25 mouse cellular contexts compared by ENCODE assay signal in the genomic region with DNA sequence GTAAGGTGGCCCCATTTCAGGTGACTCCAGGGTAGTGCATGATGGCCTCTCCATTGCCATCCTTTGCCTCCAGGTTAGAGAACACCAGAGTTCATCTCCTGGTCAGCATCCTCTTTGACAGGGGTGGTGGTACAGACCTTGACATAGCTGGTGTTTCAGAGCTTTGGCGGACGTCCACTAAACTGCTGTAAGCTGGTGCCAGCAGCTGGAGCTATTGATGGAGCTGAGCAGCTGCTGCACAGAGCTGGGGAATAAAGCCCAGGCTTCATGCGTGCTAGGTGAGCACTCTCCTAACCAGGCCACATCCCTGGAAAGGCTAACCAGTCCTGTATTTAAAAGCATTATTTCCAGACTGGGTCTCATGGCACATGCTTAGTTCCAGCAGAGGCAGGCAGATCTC. TPM values are rescaled to one million over a fixed set of nuclear protein-coding genes. Genes with fewer than 3 reads are reported as not detected.
A peak's percentile ranks its signal among the peaks of the same experiment; 100 is the strongest.
DNase-seq lines count a peak whose midpoint lies in the region; ATAC-seq lines count a peak whose summit lies in the region.
"Had no signal": no experiment of that assay in that cellular context is flagged by ENCODE, and none has a peak within 500 bp of the region (broad histone marks: within the 10 kb centered on the region; RNA-seq: fewer than 3 reads in every experiment).

No protein-coding gene starts in this region.

- H3K4me3 ChIP-seq in neural tube, embryonic 11.5 days (ENCODE audit: low read depth, low read length): no peak overlapping the region
- no peak overlapping the region for H3K4me3 ChIP-seq in neural tube, embryonic 15.5 days (replicated peaks)
- H3K4me3 ChIP-seq in forebrain, embryonic 11.5 days (ENCODE audit: low read depth, low read length): no peak overlapping the region
- H3K4me3 ChIP-seq: embryonic facial prominence, embryonic 10.5 days; hindbrain, embryonic 12.5 days; limb, embryonic 12.5 days; megakaryocyte, embryonic 14.5 days; midbrain, embryonic 15.5 days had no signal

- peak; percentile 30 for DNase-seq in adrenal gland, adult 2 months
- DNase-seq in adrenal gland, adult 18-20 months (ENCODE audit: low spot score in 2 of 2): no peak
- peak; percentile 9 for DNase-seq in gastrocnemius, postnatal 25 days
- DNase-seq in gastrocnemius, adult 18-20 months (ENCODE audit: low spot score): no peak
- DNase-seq in neural tube, embryonic 11.5 days (ENCODE audit: low spot score): no peak
- DNase-seq in forebrain, embryonic 11.5 days (ENCODE audit: low spot score): no peak
- no peak for DNase-seq in spleen, adult 18-20 months
- DNase-seq: cerebellum, postnatal 10 days; gastrocnemius, postnatal 36 days; kidney, postnatal 36 days; layer of hippocampus, postnatal 36 days; liver, postnatal 0 days; lung, postnatal 14 days had no signal

- no peak overlapping the region for H3K27ac ChIP-seq in neural tube, embryonic 11.5 days (ENCODE audit: low read depth, low read length)
- H3K27ac ChIP-seq in neural tube, embryonic 15.5 days (replicated peaks): no peak overlapping the region
- H3K27ac ChIP-seq in forebrain, embryonic 11.5 days (ENCODE audit: low read depth, low read length): no peak overlapping the region
- H3K27ac ChIP-seq: embryonic facial prominence, embryonic 10.5 days; hindbrain, embryonic 12.5 days; limb, embryonic 12.5 days; midbrain, embryonic 15.5 days had no signal

- ATAC-seq in neural tube, embryonic 11.5 days (ENCODE audit: insufficient read depth, low FRiP score, low TSS enrichment): no peak
- ATAC-seq in neural tube, embryonic 15.5 days (ENCODE audit: low FRiP score): no peak
- no peak for ATAC-seq in forebrain, embryonic 11.5 days (replicated peaks; ENCODE audit: low FRiP score)
- ATAC-seq: CD4-positive, CD25-positive, alpha-beta regulatory T cell, adult 4 months; forebrain, embryonic 16.5 days; intestine, postnatal 0 days; liver, postnatal 0 days; midbrain, embryonic 15.5 days; Patski had no signal

- no peaks in the 10 kb centered on the region for H3K36me3 ChIP-seq in neural tube, embryonic 11.5 days (ENCODE audit: control insufficient read depth, insufficient read depth, low read length)
- H3K36me3 ChIP-seq in neural tube, embryonic 15.5 days: no peaks in the 10 kb centered on the region
- no peaks in the 10 kb centered on the region for H3K36me3 ChIP-seq in forebrain, embryonic 11.5 days (ENCODE audit: control insufficient read depth, insufficient read depth, low read length)
- H3K36me3 ChIP-seq: embryonic facial prominence, embryonic 10.5 days; hindbrain, embryonic 12.5 days; limb, embryonic 12.5 days; midbrain, embryonic 15.5 days had no signal

- H3K9ac ChIP-seq in neural tube, embryonic 11.5 days (ENCODE audit: low read length): peak overlapping the region; percentile 10; the same call in 1 of the 2 replicates
- no peak overlapping the region for H3K9ac ChIP-seq in neural tube, embryonic 15.5 days (replicated peaks)
- no peak overlapping the region for H3K9ac ChIP-seq in forebrain, embryonic 11.5 days (ENCODE audit: low read length)
- H3K9ac ChIP-seq: hindbrain, embryonic 12.5 days; limb, embryonic 12.5 days; liver, postnatal 0 days; midbrain, embryonic 15.5 days had no signal

- no peaks in the 10 kb centered on the region for H3K9me3 ChIP-seq in neural tube, embryonic 11.5 days (ENCODE audit: control insufficient read depth, low read length)
- no peaks in the 10 kb centered on the region for H3K9me3 ChIP-seq in neural tube, embryonic 15.5 days (replicated peaks)
- H3K9me3 ChIP-seq in forebrain, embryonic 11.5 days (ENCODE audit: control insufficient read depth, low read length): no peaks in the 10 kb centered on the region
- H3K9me3 ChIP-seq: embryonic facial prominence, embryonic 10.5 days; hindbrain, embryonic 12.5 days; limb, embryonic 12.5 days; megakaryocyte, embryonic 14.5 days; midbrain, embryonic 15.5 days had no signal

- H3K27me3 ChIP-seq in neural tube, embryonic 11.5 days (ENCODE audit: control insufficient read depth, insufficient read depth, low read length): no peaks in the 10 kb centered on the region
- H3K27me3 ChIP-seq in neural tube, embryonic 15.5 days (replicated peaks): no peaks in the 10 kb centered on the region
- no peaks in the 10 kb centered on the region for H3K27me3 ChIP-seq in forebrain, embryonic 11.5 days (ENCODE audit: control insufficient read depth, insufficient read depth, low read length)
- H3K27me3 ChIP-seq: hindbrain, embryonic 12.5 days; midbrain, embryonic 15.5 days had no signal

- H3K4me2 ChIP-seq in neural tube, embryonic 11.5 days (ENCODE audit: low read depth): no peak overlapping the region
- H3K4me2 ChIP-seq in neural tube, embryonic 15.5 days: no peak overlapping the region
- H3K4me2 ChIP-seq in forebrain, embryonic 11.5 days (ENCODE audit: low read depth, low read length, severe bottlenecking): no peak overlapping the region
- H3K4me2 ChIP-seq: hindbrain, embryonic 12.5 days; limb, embryonic 12.5 days; liver, embryonic 11.5 days; midbrain, embryonic 15.5 days had no signal

- WGBS in neural tube, embryonic 11.5 days: 91% methylated on average over 3 of the region's 3 CpGs
- WGBS in neural tube, embryonic 15.5 days: 90% methylated on average over 3 of the region's 3 CpGs
- 74% methylated on average over 3 of the region's 3 CpGs for WGBS in forebrain, embryonic 11.5 days

- H3K4me1 ChIP-seq in neural tube, embryonic 11.5 days (ENCODE audit: control insufficient read depth, insufficient read depth, low read length): no peaks in the 10 kb centered on the region
- peaks cover 15% of the 10 kb centered on the region; the same call in 1 of the 2 replicates for H3K4me1 ChIP-seq in neural tube, embryonic 15.5 days
- peaks cover 2% of the 10 kb centered on the region; the same call in 1 of the 2 replicates for H3K4me1 ChIP-seq in forebrain, embryonic 11.5 days (replicated peaks; ENCODE audit: control insufficient read depth, insufficient read depth, low read length)

RNA-seq across cellular contexts. Expression of gene Apobec3, which starts 11.0 kb away (rescaled TPM):
- total RNA-seq in adrenal gland, adult 2 months (2021): 10 to 100 TPM; 13.1 to 16.5 TPM
- 5.2 and 6.7 TPM in 2 replicates for polyA plus RNA-seq in adrenal gland, adult 2 months (2012; rRNA removed)
- 10 to 100 TPM; 12.8 to 13.0 TPM for total RNA-seq in adrenal gland, adult 18-20 months (2021)
- total RNA-seq in gastrocnemius, postnatal 25 days (2021): 1 to 10 TPM; 2.3 to 4.0 TPM
- 1 to 10 TPM; 1.6 to 2.3 TPM for total RNA-seq in gastrocnemius, adult 18-20 months (2021)
- polyA plus RNA-seq in neural tube, embryonic 11.5 days (2014; fragmentation: Nextera tagmentation; extraction: Ambion mirVana): 5.4 and 7.3 TPM in 2 replicates
- 4.8 and 44.4 TPM in 2 replicates for polyA plus RNA-seq in neural tube, embryonic 15.5 days (2015; fragmentation: Nextera tagmentation; extraction: Ambion mirVana)
- 10.0 and 10.6 TPM in 2 replicates for polyA plus RNA-seq in forebrain, embryonic 11.5 days (2014; fragmentation: Nextera tagmentation; extraction: Ambion mirVana)

RNA-seq across cellular contexts. Expression of gene Cbx6, which starts 46.0 kb away (rescaled TPM):
- 10 to 100 TPM; 46.2 to 67.3 TPM for total RNA-seq in adrenal gland, adult 2 months (2021)
- polyA plus RNA-seq in adrenal gland, adult 2 months (2012; rRNA removed): 105 and 106 TPM in 2 replicates
- 10 to 100 TPM; 41.0 to 43.1 TPM for total RNA-seq in adrenal gland, adult 18-20 months (2021)
- 10 to 100 TPM; 12.5 to 14.6 TPM for total RNA-seq in gastrocnemius, postnatal 25 days (2021)
- 1 to 10 TPM; 7.0 to 7.8 TPM for total RNA-seq in gastrocnemius, adult 18-20 months (2021)
- polyA plus RNA-seq in neural tube, embryonic 11.5 days (2014; fragmentation: Nextera tagmentation; extraction: Ambion mirVana): 17.3 and 18.0 TPM in 2 replicates
- 53.1 and 64.3 TPM in 2 replicates for polyA plus RNA-seq in neural tube, embryonic 15.5 days (2015; fragmentation: Nextera tagmentation; extraction: Ambion mirVana)
- polyA plus RNA-seq in forebrain, embryonic 11.5 days (2014; fragmentation: Nextera tagmentation; extraction: Ambion mirVana): 31.2 and 32.3 TPM in 2 replicates

RNA-seq across cellular contexts. Expression of gene Npcd, which starts 46.4 kb away (rescaled TPM):
- total RNA-seq in adrenal gland, adult 2 months (2021): 1 to 10 TPM; 1.2 to 2.0 TPM
- 13.4 and 14.6 TPM in 2 replicates for polyA plus RNA-seq in adrenal gland, adult 2 months (2012; rRNA removed)
- under 1 TPM; 0.32 to 0.89 TPM for total RNA-seq in adrenal gland, adult 18-20 months (2021)
- total RNA-seq in gastrocnemius, postnatal 25 days (2021): under 1 TPM in 1 of 2 experiments, not detected in 1; 0.61 TPM
- under 1 TPM in 1 of 2 experiments, not detected in 1; 0.55 TPM for total RNA-seq in gastrocnemius, adult 18-20 months (2021)
- polyA plus RNA-seq in neural tube, embryonic 11.5 days (2014; fragmentation: Nextera tagmentation; extraction: Ambion mirVana): not detected in 2 replicates
- polyA plus RNA-seq in neural tube, embryonic 15.5 days (2015; fragmentation: Nextera tagmentation; extraction: Ambion mirVana): 0.42 and 0.72 TPM in 2 replicates
- polyA plus RNA-seq in forebrain, embryonic 11.5 days (2014; fragmentation: Nextera tagmentation; extraction: Ambion mirVana): not detected in 2 replicates
- polyA plus RNA-seq: CD4-positive, CD25-positive, alpha-beta regulatory T cell, adult 4 months; embryonic facial prominence, embryonic 10.5 days; forebrain, embryonic 16.5 days; intestine, postnatal 0 days; limb, embryonic 12.5 days; liver, embryonic 11.5 days; liver, postnatal 0 days; thymus, postnatal 0 days had no signal

Comparison
In these comparisons a context has a peak if more than half of its experiments do, and no peak if none do; other contexts are left out.
1. DNase-seq: peak in adrenal gland, adult 2 months (single experiment) and gastrocnemius, postnatal 25 days (single experiment); none in adrenal gland, adult 18-20 months (0 of 2), gastrocnemius, adult 18-20 months (single experiment), neural tube, embryonic 11.5 days (single experiment), forebrain, embryonic 11.5 days (single experiment) and spleen, adult 18-20 months (0 of 2).